Mouse (Mus musculus) frontal cortex, adult (tissue): ENCODE results near the gene Srp72.
"Not testable (repeated sequence)": the region's sequence is repeated elsewhere in the genome, so short reads cannot be mapped to it uniquely, and the experiment has no call there.

Source experiments
- ATAC-seq: cut with Nextera tagmentation; 2 replicates; pipeline ENCODE4 v1.9.2; 2017; ENCODE audit warnings: mild to moderate bottlenecking, moderate library complexity, mixed read lengths; ENCODE audit not compliant: low TSS enrichment

Srp72 gene

DNA sequence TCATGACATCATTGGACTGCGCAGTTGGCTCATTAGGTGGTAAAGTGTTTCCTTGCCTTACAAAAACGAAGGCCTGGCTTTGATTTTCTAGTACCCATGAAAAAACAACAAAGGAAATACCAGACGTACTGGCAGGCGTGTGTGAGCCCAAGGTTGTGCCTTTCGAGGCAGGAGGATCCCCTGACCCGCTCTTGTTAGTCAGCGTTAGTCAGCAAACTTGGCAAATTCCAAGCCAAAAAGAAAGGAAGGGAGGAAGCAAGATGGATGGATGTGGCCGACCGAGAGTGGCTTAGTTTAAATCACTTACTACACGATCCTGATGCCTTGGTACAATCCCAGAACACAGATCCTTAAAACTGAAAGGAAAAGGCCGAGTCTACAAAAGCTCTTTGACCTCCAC, 11.9 kb upstream of the Srp72 start:
- no peak for ATAC-seq

DNA sequence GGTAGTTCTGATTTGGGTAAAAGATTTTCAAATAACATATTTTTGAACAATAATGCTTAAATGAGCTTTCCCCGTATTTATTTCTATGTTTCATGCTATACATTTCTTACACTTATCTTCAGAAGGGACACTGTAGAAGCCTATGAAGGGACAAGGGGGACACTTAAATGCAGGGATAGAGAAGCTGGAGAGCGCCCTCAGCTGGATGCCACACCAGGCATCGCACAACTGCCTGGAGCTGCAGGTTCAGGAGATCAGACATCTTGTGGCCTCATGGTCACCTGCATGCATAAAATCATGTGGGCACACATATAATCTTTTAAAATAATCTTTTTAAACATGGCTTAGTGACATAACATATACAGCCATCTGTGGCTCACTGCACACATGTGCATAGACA, 9.8 kb upstream of the Srp72 start:
- ATAC-seq = no peak

DNA sequence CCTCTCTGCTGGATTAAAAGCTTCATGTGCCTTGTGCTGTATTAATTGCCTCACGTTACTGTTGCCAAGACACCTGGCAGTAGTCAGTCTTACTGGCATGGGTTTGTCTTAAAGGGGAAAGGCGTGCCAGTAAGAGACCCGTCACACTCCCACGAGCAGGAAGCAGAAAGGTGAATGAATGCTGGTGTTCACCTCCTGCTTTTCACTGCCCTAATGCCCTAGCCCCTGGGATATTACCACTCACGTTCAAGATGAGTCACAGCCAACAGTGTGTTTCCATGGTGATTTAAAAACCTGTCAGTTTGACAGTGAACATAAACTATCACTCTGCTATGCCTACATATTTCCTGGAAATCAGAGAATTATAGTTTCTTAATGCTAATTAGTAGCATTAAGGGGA, 5.2 kb upstream of the Srp72 start:
- no peak for ATAC-seq

DNA sequence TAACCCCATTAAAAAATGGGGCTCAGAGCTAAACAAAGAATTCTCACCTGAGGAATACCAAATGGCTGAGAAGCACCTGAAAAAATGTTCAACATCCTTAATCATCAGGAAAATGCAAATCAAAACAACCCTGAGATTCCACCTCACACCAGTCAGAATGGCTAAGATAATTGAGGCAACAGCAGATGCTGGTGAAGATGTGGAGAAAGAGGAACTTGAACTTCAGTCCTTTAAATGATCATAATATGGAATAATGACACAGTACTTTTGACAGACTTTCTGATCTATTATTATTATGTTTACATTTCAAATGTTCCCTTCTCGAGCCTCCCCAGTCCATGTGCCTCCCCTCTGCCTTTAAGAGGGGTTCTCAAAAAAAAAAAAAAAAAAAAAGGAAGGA, 3.4 kb upstream of the Srp72 start:
- not testable (repeated sequence) for ATAC-seq

DNA sequence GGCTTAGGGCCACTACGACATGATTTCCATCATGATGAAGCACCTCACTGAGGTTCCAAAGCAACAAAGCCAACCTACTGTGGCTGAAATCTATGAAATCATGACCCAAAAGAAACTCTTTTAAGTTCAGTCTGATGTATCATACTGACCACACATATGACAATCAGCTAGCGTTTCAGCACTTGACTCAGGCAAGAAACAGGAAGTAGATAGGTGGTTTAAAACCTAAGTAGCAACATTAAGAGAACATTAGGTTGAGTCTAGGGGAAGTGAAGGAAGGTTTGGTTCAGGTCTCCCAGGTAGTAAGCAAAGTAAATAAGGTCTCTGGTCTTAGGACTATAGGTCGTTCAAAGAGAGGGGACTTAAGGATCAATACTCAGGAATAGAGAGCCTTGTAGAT, 995 bp upstream of the Srp72 start:
- ATAC-seq = no peak

DNA sequence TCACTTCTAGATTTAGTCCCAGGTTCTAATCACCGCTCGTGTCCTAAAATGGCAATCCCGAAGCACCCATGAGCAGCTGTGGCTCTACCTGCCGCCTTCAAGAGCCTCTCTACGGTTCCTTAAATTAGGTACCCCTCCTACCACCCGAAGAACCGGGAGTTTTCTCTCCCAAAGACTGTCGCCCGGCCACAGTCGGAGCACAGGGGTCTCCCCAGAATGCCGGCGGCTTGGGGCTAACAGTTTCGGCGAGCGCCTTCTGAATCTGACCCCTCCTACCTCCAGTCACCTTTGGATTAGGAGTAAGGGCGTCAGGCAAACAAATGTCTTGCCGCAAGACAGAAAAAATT, 303 bp upstream of the Srp72 start:
- ATAC-seq = peak; percentile 42

DNA sequence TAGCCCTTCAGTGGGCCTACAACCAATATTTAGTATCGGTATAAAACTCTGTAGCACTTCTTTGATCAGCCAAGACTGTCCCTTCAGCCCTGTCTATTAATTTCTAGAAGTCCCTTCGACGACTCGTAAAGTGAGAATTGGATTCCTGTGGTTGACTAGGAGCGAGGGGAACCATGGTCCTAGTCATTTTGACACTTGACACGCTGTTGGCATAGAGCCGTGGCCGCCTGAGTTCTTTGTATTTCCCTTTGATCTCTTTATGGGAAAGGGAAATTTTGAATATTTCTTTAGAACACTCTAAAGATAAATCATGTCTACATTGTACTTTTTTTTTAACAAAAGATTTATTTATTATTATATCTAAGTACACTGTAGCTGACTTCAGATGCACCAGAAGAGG, 1.3 kb downstream of the Srp72 start:
- no peak for ATAC-seq

DNA sequence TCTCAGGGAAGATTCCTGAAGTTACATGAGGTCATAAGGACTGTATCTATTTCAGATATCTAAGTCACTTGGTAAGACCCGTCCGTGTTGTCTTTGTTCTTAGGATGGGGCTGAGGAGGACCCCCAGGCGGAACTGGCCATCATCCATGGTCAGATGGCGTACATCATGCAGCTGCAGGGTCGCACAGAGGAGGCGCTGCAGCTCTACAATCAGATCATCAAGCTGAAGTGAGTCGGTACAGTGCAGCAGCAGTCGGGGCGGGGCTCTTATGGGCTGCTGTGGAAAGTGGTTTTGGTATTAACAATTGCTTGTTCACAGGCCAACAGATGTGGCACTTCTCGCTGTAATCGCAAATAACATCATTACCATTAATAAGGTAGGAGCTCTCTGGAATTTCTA, 9.5 kb downstream of the Srp72 start:
- no peak for ATAC-seq

DNA sequence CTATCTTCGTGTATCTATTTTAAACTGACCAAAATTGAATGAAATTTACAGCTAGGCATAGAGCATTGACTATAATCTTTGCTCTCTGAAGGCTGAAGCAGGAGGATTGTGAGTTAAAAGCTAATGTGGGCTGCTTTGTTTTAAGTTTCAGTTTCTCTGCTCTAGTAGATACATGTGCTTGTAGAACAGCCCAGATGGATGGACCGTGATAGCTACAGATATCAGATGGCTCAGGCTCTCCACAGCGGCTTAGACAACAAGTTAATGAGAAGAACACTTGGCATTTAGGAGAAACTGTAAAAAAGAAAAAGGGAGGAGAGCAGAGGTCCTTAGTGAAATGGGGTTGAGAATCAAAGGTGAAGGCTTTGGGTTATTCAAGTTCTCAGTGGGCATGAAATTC, 16.3 kb downstream of the Srp72 start:
- no peak for ATAC-seq

DNA sequence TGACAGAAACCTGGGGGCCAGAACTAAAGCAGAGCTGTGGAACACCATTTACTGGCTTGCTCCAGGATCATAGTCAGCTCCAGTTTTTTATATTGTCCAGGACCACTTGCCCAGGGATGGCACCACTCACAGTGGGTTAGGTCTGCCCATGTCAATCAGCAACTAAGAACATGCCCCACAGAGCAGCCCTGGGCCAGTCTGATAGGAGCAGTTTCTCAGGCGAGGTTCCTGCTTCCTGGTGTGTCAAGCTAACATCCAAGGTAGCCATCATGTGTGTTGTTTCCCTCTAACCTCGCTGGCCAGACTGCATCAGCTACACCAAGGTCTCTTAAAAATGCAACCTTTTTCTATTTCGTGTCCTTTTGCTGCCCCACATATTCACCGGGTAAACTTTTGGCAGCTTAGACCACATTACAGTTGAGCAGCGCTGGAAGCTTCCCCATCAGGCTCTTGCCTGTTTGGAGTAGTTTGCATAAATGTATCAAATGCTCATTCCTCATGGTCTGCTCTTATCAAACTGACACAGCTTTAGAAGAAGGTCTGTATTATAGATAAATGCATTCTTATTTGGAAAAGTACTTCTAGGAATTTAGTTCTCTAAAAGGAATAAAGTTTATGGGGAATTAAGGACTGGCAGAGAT, 18.8 kb downstream of the Srp72 start:
- ATAC-seq = no peak

DNA sequence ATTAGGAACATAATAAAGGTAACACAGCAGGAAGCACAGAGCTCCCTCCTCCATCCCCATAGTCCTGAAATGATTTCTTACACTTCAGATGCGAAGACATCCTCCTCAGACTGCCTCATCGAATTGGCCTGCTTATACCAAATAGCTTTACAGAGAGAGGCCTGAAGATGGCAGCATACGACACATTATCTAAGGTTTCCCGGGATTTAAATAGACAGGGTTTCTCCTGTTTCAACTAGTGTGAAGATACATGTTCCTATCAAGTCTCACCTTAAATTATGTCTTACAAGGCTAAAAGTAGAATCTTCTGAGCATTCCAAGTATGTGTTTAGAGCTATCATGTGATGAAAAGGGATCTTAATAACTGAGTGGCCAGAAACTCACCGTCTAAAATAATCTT, 23.9 kb downstream of the Srp72 start:
- peak; percentile 98 for ATAC-seq

DNA sequence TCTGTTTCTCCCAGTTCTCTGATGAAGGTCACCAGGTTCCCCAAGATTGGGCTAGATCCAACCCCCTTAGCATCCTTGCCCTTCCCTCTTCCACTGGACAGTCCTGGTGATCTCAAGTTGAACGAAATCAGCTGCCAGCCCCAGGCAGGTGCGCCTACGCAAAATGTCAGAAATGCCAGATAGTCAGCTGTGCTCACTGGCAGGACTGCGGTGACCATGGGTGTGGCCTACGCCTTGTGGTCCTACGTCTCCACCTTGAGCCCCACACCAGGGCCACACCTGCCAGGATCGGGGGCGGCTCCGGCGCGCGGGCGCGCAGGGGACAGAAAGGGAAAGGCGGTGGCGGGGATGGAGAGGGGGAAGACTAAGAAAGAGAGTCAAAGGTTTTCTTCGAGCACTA, 26.7 kb downstream of the Srp72 start:
- ATAC-seq = no peak

DNA sequence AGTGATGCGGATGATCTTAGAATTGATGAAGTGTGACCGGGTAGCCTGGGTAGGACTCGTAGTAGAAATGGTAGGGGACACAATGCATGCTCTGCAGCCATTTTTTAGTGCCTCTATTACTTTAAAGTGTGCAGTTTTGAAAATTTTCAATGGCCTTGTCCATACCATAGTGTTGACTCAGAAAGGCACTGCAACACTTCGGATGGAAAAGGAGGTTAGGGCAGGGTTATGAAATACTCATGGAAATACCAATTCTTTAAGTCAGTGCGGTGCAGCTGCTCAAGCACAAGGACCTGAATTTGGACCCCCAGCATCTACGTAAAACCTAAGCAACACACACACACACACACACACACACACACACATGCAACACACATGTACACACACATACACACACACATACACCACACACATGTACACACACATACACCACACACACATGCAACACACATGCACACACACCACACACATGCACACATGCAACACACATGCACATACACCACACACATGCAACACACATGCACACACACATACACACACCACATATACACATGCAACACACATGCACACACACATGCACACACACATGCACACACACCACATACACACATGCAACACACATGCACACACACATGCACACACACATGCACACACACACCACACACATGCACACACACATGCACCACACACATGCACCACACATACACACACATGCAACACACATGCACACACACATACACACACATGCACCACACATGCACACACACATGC, 29.8 kb downstream of the Srp72 start, which contains the start of gene Arl9:
Gene Arl9, plus strand, starts transcription at position 5 of the 771 bp plus-strand sequence.
- no peak for ATAC-seq

DNA sequence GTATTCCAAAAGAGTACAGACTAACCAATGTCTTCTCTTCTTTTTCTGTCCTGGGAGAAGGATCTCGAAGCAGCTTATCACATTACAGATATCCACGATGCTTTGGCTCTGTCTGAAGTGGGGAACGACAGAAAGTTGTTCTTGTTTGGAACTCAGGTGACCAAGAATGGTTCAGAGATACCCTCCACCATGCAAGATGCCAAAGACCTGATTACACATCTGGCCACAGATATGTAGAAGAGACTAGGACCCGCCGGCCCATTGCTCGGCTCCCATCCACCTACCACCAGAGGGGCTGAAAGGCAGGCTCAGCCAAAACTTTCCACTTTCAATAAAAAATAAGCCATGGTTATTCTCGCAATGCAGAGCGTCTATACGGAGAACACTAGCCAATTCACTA, 35.9 kb downstream of the Srp72 start:
- ATAC-seq = no peak

DNA sequence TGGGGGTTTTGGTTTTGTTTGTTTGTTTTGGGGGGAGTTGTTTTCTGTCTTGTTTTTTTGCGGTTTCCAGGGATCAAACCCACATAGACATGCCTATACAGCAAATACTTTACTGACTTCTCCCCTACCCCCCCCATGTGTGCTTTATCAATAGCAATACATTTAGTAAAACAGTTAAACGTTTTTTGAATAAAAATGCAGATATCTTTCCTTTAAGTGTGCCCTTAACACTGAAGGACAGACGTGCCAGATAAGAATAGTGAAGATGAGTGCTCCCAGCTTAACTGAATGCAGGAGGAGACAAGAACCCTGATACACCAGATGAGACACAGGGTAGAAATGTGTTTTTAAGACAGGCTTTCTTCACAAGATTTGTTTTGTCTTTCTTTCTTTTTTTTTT, 36.6 kb downstream of the Srp72 start:
- ATAC-seq = no peak

DNA sequence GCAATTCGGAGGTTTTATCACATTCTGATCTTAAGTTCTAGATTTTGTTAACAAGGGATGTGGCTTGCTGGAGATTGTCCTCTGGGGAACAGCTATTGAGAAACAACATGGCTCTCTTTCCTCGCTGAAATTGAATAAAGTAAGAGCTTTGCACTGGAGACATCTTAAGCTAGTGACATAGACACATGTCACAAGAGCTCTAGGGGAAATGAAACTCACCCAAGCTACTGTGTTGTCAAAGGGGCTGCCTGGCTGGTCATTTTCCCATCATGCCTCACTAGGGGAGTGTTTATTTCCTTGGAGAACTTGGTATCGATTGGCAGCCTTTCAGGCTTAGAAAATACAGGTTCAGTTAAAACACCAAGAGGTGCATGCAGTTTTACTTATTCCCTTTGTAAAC, 38.7 kb downstream of the Srp72 start:
- ATAC-seq = no peak

DNA sequence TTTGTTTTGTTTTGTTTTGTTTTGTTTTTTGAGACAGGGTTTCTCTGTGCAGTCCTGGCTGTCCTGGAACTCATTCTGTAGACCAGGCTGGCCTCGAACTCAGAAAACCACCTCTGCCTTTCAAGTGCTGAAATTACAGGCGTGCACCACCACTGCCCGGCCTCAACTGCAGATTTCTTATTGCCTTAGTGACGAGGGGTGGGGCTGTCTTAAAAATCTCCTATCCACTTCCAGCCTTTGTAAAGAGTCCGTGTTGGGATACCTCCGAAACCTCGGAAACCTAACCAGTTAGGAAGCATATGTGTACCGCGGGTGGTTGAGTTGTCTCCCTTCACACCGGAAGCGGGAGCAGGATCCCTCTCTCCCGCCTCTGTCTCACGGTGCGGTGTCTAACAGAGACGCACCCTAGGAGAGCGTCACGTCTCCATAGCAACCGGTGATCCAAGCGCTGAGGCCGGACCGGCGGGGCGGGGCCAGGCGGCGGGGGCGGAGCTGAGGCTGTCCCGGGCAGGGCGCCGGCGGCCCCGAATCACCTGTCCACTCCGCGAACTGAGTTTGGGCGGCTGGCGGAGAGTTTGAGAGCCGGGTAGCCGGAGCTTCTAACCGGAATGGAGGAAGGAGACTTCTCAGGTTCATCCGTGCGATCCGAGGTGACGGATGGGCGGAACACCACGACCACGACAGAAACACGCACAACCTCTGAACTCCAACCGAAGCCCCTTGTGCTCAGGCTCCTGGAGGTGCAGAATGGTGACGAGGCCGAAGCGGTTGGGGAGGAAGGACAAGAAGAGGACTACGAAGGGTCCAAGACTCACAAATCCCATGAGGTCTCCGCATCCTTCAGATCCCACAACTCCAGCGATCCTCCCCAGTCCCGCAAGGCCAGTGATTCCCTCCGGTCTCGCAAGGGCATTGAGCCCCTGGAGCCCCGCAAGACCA, 41.3 kb downstream of the Srp72 start, which contains the start of gene Thegl:
Gene Thegl, plus strand, starts transcription at position 480 of the 939 bp plus-strand sequence.
- peak; percentile 99 for ATAC-seq

DNA sequence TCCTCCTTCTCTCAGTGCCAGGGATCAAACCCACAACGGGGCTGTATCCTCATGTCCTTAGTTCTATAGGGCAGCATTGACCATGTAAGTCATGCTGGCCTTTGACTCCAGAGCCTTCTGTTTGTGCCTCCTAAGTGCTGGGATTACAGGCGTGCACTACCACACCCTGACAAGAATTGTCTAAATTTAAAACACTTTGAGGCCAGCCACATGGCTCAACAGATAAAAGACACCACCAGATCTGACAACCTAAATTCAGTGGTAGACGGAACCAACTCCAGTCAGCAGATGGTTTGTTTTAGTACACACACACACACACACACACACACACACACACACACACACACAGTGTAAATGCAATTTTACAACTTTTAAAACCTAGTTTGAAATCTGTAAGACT, 53.6 kb downstream of the Srp72 start:
- no peak for ATAC-seq

DNA sequence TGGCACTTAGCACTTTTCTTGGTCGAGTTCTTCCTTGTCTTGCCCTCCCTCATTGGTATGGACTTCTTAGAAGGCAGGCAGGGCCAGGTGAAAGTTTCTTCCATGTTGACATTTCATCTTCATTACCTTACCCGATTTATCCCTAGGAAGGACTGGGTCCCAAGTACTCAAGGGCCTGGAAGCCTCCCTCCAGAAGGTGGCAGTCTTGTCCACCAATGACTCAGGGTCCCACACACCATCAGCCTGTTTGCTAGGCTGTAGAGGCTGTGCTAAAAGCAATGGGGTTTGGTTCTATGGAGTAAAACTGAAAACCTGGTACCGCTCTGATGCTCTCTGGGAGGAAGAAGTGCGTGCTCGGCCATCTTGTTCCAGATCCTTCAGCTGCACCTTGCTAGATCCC, 55.3 kb downstream of the Srp72 start:
- peak; percentile 80 for ATAC-seq

DNA sequence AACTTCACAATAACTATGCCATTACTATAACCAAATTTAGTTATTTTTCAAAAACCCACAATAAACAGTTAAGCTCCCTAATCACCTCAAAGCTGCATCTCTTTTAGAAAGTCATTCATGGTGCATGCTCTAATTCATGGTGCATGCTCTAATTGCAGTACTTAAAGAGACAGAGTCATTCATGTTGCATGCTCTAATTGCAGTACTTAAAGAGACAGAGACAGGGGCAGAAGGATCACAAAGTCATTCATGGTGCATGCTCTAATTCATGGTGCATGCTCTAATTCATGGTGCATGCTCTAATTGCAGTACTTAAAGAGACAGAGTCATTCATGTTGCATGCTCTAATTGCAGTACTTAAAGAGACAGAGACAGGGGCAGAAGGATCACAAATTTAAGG, 60.6 kb downstream of the Srp72 start:
- ATAC-seq = not testable (repeated sequence)

DNA sequence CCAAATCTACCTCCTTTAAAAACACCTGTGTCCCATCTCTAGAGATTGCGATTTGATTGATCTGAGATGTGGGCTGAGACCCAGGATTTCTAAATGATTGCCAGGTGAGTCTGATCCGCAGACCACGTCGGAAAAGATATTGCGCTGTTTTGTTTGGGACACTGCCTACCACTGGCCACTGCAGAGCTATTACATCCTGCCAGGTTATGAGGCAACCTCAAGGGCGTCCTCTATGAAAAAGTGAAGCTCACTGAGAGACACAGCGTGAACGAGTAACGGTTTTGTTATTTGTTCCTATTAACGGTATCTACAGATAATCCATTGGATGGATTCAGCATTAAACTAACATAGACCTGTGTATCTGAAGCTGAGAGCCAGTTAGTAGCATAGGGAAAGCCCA, 64.0 kb downstream of the Srp72 start:
- no peak for ATAC-seq

DNA sequence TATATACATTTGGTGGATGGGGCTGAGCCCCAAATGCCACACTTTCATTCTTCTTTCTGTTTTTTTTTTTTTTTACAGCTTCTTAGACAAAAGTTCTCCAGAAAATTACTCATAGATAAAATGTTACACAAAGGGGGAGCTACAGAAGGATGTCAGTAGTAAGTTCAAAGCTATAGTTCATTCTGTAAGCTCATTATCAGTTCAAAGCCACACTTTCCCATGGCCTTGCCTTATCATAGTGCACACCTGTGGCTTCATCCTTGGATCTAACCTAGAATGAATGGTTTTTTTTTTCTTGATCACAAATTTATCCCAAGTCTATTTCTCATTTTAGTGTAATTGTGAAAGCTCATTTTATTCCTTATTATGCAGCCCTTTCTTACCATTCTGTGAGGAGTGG, 64.9 kb downstream of the Srp72 start:
- no peak for ATAC-seq

DNA sequence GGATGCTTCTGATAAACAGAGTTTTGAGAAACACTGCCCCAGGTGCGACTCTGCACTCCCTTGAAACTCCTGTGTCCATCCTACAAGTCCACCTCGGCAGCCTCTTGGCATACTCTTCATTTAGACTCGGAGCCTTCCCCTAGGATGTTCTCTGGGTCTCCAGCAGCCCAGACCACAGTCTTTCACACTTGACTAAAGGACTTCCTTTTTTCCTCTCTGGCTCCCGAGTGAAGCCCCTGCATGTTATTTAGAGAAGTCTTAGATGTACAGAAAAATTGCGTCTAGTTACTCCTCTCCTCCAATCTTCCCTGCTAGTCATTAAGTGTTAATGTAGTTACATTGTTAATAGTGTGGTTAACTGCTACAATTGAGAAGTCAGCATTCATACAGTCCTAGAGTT, 69.9 kb downstream of the Srp72 start:
- no peak for ATAC-seq
